Mouse (Mus musculus) forelimb bud, embryonic 11.5 days (tissue): ENCODE data around the gene Sirt3.

Experiments
- DNase-seq: peaks from one replicate; pipeline ENCODE4 v3.0.0-alpha.2; 2012; ENCODE audit warnings: low read depth, low spot score

Sirt3 gene

DNA sequence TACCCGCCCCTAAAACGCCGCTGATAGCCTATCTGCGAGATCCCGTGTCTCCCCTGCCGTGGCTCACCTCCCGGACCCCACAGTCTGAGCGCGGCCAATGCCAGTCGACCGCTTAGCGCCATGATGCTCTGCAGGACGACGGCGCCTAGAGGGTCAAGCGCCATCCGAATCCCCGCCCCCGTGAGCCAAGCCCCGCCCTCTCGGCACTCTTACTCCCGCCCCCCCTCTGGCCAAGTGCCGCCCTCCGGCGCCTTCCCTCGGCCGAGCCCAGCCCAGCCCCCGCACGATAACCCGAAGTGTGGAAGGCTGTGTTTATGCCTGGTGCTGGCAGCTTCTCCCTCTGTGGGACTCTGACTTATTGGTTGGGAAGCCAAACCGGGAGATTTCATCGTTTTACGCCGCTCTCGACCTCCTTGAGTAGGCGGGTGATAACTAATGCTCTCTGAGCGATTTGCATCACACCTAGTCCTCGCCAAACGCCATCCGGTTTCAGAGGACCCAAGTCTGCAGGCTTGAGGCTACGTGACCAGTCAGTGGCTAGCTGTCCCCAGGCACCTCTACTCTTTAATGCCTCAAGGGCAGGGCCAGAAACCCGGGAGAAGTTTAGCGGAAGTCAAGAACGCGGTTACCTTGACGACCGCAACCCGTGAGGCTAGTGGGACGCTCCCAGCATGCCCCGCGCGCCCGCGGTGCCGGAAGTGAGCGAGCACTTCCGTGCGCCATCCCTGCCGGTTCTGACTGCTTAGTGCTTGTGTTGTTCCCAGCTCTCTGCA lies at the start of gene Sirt3, which contains the start of gene Psmd13:
Gene Sirt3 (minus strand): TSS at position 614 of the 773 bp plus-strand sequence.
Gene Psmd13 (plus strand): TSS at position 273 of the 773 bp plus-strand sequence.
- DNase-seq, result peak; percentile 94

DNA sequence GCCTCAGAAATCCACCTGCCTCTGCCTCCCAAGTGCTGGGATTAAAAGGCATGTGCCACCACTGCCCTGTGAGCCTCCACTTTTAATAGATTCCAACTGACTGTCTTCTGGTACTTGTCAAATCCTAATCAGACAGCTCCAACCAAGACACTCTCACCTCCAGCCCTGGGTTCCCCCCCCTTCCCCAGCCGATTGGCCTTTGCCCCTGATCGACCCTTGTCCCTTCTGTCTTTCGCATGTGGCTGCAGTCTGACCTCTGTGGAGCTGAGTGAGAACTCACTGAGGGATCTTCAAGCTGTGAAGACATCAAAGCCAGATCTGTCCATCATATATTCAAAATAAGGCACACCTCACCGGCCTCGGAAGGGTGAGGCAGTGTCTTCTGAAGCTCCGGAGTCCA lies 45.1 kb upstream of the Sirt3 start:
- no peak for DNase-seq

DNA sequence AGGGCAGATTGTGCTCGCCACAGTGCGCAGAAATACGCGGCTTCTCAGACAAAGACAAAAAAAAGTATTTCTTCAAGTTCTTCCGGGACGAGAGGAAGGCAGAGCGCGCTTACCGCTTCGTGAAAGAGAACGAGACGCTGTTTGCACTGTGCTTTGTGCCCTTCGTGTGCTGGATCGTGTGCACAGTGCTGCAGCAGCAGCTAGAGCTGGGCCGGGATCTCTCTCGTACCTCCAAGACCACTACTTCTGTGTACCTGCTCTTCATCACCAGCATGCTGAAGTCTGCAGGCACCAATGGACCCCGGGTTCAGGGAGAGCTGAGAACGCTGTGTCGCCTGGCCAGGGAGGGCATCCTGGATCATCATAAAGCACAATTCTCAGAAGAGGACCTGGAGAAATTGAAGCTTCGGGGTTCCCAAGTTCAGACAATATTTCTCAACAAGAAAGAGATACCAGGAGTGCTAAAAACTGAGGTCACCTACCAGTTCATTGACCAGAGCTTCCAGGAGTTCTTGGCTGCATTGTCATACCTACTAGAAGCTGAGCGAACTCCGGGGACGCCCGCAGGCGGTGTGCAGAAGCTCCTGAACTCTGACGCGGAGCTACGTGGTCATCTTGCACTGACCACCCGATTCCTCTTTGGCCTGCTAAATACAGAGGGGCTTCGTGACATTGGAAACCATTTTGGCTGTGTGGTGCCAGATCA lies 41.1 kb upstream of the Sirt3 start:
- DNase-seq, result peak; percentile 10

DNA sequence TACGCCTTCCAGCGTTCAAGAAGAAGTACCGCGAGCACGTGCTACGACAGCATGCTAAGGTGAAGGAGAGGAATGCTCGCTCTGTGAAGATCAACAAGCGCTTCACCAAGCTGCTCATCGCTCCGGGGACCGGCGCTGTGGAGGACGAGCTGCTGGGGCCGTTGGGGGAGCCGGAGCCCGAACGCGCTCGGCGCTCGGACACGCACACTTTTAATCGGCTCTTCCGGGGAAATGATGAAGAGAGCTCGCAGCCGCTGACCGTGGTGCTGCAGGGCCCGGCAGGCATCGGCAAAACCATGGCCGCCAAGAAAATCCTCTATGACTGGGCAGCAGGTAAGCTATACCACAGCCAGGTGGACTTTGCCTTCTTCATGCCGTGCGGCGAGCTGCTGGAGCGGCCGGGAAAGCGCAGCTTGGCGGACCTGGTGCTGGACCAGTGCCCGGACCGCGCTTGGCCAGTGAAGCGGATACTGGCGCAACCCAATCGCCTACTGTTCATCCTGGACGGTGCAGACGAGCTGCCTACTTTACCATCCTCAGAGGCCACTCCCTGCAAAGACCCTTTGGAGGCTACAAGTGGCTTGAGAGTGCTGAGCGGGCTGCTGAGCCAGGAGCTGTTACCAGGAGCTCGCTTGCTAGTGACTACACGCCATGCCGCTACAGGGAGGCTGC lies 40.4 kb upstream of the Sirt3 start:
- DNase-seq, result peak; percentile 26

DNA sequence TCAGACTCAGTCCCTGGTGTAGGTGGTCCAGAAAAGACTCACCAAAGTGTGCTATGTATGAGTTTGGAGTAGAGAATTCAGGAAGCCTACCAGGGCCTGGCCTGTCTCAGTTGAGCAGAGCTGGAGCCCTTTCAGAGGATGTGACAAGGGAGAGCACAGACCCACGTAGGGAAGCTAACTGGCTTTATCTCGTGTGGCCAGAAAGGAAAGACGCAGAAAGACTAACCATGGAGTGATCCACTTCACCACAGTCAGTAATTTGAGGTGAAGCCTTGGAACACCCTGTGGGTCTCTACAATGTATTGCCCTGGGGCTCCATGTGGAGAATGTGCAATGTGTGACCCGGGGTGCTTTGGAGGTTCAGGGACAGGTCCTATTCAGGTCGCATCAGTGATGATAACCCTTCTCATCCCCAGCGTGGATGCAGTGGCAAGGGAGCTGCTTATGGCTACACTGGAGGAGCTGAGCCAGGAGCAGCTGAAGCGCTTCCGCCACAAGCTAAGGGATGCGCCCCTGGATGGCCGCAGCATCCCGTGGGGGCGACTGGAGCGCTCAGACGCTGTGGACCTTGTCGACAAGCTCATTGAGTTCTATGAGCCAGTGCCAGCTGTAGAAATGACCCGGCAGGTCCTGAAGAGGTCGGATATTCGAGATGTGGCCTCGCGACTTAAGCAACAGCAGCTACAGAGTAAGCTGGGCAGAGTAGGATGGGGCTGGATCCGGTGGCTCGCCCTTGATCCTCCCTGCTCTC lies 39.3 kb upstream of the Sirt3 start:
- no peak for DNase-seq

DNA sequence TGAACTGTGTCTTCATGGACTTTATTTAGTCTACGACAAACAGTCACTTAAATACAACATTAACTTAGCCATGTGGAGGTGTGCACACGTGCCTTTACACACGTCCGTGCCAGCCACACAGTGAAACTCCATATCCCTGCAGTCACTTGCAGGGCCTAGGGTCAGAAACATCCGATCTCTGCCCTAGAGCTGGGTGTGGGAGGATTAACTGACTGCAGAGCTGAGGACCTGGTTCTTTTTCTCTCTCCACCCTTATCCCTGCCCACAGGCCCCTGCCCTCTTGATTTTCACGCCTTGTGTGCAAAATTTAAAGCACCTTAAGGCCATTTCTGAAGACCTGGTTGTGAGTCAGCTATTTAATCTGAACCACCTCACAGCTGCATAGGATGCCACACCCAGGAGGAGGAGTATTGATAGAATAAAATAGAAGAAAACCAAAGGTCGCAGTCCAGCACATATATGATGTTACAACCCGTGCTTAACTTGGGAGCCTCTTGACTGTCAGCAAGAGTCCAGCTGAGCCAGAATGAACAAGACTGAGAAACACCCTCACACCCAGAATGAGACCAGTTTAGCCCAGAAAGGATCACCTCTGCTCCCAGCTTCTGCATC lies 38.4 kb upstream of the Sirt3 start, which contains the start of gene Nlrp6:
Gene Nlrp6 (plus strand): TSS at position 485 of the 612 bp plus-strand sequence.
- no peak for DNase-seq

DNA sequence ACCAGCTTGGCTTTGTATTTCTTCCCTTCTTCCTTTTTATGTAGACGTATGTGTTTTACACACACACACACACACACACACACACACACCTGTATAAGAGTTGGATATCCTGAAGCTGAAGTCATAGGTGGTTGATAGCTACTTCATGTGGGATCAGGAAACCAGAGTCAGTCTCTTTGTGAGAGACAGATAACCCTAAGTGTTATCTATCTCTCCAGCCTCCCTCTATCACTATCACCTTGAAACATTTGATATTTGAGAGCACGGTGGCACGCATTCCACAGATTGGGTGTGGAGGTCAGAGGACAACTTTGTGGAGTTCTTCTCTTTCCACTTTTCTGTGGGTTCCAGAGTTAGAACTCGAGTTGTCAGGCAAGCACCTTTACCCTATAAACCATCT lies 37.8 kb upstream of the Sirt3 start:
- DNase-seq, result no peak

DNA sequence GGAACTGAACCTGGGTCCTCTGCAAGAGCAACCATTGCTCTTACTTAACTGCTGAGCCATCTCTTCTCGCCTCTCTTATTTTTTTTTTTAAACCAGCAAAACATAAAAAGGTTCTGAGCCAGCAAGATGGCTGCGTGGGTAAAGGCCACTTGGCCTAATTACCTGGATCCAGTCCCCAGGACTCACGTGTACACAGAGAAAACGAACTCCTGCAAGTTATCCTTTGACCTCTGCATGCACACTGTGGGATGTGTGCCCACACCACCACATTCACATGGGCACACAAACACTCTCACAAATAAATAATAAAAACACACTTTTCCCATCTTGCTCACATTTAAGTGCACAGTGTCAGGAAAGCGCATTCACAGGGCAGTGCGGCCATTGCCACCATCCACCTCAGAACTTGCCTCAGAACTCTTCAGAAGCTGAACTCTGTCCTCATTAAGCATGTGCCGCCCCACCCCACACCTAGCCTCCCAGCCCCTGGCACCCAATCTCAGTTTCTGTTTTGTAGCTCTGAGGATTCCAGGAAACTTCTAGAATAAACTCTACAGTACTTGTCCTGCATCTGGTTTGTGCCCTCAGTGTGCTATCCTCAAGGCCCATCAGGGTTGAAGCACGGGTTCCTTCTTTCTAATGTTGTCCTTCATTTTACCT lies 32.1 kb upstream of the Sirt3 start:
- no peak for DNase-seq

DNA sequence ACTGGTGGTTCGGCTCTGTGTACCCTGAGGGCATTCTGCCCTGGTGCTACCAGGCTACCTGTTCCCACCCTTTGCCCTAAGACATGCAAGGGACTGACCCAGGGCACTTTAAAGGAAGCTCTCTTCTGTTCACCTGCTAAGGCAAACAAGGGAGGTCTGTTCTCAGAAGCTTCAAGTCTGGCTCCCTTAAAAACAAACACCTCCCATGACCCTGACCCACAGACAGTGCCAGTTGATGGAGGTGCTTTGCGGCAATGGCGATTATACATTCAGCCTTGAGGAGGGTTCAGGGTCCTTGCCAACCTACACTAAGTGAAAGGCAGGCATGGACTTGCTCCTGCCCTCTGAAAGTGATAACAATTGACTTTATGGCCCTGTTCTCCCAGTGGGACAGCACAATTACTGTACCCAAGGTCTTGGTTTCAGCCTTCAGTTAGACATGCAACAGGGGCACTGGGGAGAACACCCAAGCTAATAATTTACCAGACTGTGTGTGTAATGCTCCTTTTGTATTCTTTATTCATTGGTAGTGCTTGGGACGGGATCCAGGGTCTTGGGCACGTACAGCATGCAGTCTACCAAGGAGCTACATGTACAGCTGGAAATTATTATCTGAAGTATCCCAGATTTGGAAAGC lies 30.9 kb upstream of the Sirt3 start:
- no peak for DNase-seq

DNA sequence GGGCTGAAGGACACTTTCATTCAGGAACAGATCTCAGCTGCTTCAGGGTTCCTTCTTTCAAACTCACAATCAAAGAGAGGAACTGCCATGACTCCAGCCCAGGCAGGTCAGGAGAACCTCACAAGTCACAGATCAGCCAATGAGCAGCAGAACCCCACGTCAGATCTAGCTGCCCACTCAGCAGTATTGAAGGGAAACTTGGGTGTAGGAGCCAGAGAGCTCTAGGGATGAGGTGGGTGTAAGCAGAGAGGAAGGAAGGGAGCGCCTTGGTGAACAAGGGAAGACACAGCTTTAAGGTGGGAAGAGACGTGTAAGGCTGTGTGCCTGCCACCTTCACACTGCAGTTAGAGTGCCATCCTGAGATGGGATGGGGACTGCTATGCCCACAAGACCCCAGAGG lies 30.2 kb upstream of the Sirt3 start:
- DNase-seq, result no peak

DNA sequence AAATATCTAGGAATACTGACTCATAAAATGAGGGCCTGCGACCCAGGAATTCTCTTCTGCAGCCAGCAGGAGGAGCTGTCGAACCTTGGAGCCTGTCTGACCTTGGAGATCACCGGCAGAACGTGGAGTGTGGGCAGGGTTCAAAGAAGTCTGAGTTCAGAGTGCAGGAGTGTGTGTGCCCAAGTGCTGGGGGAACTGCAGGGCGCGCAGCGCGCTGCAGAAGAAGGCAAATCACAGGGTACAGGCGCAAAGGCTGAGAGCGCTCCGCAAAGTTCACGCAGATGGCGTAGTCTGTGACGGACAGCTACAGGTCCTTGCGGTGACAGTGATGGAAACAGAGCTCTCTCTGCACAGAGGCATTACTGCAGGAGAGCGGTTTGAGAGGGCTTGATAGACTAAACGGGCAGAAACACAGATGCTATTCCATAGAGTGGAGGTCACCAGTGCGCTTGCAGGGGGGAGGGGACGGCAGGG lies 26.6 kb upstream of the Sirt3 start:
- DNase-seq, result peak; percentile 90

DNA sequence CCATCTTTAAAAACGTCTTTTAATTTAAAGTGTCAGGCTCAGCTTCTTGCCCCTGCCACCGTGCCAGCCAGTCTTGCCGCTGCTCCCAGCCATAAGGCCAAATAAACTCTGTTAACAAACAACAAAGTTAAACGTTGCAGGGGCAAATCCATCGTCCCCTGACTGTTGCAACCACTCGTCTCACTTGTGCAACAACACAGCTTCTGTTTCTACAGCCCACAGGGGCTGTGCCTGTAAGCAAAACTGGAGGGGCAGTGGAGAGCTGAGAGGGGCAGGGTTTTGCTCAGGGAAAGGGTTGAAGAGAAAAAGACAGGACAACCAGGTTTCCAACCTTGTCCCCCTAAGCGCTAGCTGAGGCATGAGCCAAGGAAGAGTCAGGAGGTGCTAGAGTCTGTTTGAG lies 26.1 kb upstream of the Sirt3 start:
- no peak for DNase-seq

DNA sequence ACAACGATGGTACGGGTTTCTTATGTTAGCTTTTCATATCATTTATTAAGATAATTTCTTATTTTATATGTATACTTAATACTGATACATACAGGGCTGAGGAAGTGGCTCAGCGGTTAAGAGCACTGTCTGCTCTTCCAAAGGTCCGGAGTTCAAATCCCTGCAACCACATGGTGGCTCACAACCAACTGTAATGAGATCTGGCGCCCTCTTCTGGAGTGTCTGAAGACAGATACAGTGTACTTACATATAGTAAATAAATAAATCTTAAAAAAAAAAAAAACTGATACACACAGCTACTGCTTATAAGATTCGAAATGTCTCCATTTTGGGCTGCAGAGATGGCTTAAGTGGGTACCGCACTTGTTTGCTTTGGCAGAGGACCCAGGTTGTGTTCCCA lies 25.6 kb upstream of the Sirt3 start:
- DNase-seq, result no peak

DNA sequence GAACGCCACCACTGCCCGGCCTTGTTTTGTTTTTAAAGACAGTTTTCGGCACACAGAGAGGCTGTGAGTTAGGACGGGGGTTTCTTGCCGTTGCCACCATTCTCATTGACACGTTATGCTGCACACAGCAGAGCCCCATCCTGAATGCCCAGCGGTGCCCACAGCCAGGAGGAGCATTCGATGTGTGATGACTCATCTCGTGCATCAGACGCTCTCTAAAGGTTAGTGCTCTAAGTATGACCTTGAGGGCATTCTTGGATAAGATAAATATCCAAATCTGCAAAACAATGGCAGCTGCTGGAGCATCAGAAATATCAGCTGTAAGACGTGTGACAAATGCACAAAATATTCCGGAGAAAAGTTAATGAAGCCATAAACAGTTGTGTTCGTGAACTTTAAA lies 25.0 kb upstream of the Sirt3 start:
- DNase-seq, result no peak

DNA sequence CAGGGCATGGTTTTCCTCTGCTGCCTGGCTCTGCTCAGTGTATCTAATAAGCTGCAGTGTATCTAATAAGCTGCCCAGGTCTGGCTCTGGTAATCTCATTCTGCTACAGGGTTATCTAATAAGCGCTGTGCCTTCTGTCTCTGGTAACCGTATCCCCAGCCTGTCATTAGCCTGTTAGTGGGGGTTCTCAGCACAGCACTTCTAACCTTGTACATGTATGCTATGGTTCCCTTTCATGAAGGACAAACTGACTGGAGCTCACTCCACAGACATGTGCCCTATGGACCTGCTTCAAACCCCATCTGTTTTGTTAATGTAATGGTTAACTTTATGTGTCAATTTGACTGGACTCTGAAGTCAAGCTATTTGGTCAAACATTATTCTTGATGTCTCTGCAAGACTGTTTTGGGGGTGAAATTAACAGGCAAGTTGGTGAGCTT lies 23.6 kb upstream of the Sirt3 start:
- DNase-seq, result no peak

DNA sequence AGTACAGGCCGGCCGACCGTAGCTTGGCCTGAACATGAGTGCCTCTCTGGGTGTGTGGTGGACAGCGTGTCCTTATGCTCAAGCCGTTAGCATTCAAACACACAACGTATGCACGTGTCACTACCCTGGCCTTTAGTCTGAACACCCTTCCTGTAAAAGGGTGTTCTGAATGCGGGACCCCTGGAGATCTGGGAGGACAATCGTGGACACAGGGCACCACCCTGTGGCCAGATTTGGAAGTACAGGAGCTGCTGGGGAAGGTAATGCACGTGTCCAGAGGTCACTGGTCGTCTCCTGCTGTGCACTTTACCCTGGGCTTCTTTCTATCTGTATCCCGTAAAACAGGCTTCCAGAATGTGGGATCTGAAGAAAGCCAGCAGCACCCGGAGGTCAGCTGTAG lies 21.1 kb upstream of the Sirt3 start:
- peak; percentile 81 for DNase-seq

DNA sequence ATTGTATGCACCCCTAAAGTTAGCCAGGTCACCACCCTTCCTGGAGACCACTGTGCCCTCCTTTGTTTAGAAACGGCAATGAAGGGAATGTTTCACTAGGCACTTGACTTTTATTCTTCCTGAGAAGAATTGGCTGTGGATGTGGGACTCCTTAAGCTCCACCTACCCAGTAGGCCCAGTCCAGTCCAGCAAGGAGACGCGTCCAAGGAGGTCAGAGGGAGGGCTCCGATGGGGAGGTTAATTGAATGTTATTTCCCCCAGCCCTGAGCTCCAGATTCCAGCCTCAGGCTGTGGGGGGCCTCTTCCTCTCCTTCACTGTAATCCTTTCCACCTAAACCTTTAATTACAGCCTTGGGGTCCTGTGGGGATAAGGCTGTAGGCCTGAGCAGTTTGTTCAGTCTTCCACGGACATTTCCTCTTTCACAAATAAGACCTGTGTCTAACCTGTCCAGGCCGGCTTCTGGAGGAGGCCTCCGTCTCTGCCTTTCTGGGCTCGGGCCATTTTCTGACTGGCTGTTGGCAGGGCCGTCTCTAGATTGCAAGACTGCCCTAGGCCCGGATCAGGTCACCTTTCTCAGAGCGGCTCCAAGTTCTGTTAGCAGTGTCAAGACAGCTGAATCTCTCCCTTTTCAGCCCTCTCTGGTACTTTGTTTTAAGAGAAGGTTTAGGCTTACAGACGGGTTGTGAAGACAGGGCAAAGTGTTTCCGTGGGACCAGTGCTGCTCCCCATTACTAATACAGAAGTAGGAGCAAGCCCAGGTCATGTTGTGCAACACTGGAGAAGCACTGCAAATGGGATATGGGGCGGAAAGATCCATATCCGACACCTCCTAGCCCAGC lies 20.1 kb upstream of the Sirt3 start:
- no peak for DNase-seq

DNA sequence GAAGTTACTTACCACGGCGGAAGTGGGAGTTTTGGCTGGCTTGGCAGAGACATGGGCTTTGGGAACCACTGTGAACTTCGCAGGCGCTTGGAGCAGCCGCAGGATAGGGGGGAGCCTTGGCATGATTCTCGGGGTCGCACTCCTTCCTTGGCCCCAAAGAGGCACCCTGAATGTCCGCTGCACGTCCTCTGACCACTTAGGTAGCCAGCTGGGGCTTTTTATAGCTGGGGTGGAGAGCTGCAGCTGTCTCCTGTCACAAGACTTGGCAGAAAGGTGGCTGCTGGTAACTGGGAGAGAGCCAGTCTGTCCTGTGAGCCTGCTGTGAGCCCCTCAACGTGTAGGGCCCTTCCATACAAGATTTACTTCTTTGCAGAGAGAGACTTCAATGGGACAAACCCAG lies 18.1 kb upstream of the Sirt3 start, which contains the start of gene Cox8b:
Gene Cox8b (minus strand): TSS at position 227 of the 400 bp plus-strand sequence.
- DNase-seq, result no peak

DNA sequence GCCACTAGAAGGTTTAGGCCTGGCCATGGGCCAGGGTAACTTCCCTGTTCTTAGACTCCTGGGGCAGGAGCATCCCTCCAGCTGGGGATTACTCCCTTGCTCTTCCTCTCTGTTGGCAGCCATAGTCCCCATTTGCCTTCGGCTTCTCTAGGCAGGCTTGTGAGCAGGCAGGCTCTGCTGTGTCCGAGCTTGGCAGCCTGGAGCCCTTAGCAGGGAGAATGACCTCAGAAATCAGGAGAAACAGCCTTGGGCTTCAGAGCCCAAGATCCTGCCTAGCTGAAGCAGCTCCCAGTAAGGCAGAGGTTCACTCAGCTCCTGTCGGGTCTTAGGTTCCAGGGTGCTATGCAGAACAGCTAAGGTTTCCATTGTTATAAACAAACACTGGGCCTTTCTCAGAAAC lies 17.0 kb upstream of the Sirt3 start:
- no peak for DNase-seq
